Mouse (Mus musculus) liver, adult 2 months (tissue): ENCODE measurements at regions not wholly inside any gene's neighbourhood (a gene's known extent, or its start where the extent isn't known, plus 50 kb on each side); places are given as distances from the start of the nearest gene placed in this dataset.

Experiments
- DNase-seq: peaks from one replicate; pipeline ENCODE4 v3.0.0-alpha.2; 2011; ENCODE audit warnings: low read depth, low spot score; ENCODE audit errors: extremely low read depth
- H3K27ac ChIP-seq: fragments of 200-500 bp; replicated peaks from 2 replicates; pipeline ENCODE4 v1.5.1; 2012; ENCODE audit warnings: low read depth, mild to moderate bottlenecking, control low read depth, inconsistent platforms, low read length; ENCODE audit not compliant: insufficient read depth
- H3K27me3 ChIP-seq: fragments of 200-500 bp; 2 replicates; pipeline ENCODE4 v1.6.1; 2012; ENCODE audit warnings: mild to moderate bottlenecking, moderate library complexity, low read length, inconsistent platforms; ENCODE audit not compliant: control insufficient read depth, insufficient read depth
- H3K36me3 ChIP-seq: fragments of 200-500 bp; 2 replicates; pipeline ENCODE4 v1.6.1; 2012; ENCODE audit warnings: low read length, inconsistent platforms; ENCODE audit not compliant: control insufficient read depth, insufficient read depth
- H3K4me1 ChIP-seq: fragments of 200-500 bp; 2 replicates; pipeline ENCODE4 v1.6.1; 2011; ENCODE audit warnings: low read length; ENCODE audit not compliant: control insufficient read depth, insufficient read depth
- H3K4me3 ChIP-seq: fragments of 200-500 bp; 2 replicates; pipeline ENCODE4 v1.5.1; 2011; ENCODE audit warnings: low read depth, mild to moderate bottlenecking, control low read depth, low read length, moderate library complexity; ENCODE audit not compliant: insufficient read depth
- H3K79me2 ChIP-seq: fragments of 200-500 bp; 2 replicates; pipeline ENCODE4 v1.6.1; 2012; ENCODE audit warnings: inconsistent platforms, mild to moderate bottlenecking, low read length, moderate library complexity; ENCODE audit not compliant: control insufficient read depth, insufficient read depth
- H3K9ac ChIP-seq: fragments of 200-500 bp; 2 replicates; pipeline ENCODE4 v1.6.1; 2012; ENCODE audit warnings: low read depth, mild to moderate bottlenecking, control low read depth, inconsistent platforms, low read length
- CTCF ChIP-seq: fragments of 200-500 bp; IDR thresholded peaks from 2 replicates; pipeline ENCODE4 v1.5.1; 2011; ENCODE audit warnings: low read depth, low read length, control low read depth
- POLR2A ChIP-seq: fragments of 200-500 bp; IDR thresholded peaks from 2 replicates; pipeline ENCODE4 v1.6.1; 2011; ENCODE audit warnings: low read length, control low read depth; ENCODE audit not compliant: insufficient read depth; ENCODE audit errors: extremely low read depth
- WGBS: fragments of 180-500 bp; shearing (Covaris S2); methylation state at CpG from one replicate; pipeline ENCODE4 v1.1.7; 2018; 5-methylcytosine and 5-hydroxymethylcytosine counted together

GRCm38 (mm10) chr8:8802317-8802716 lies 112.0 kb upstream of the Arglu1 start:
- no peaks in the 10 kb centered on the region for H3K4me1 ChIP-seq
- WGBS = 73% methylated on average over 5 of the region's 5 CpGs
- H3K79me2 ChIP-seq = no peaks in the 10 kb centered on the region

GRCm38 (mm10) chr8:8801578-8801977 lies 111.3 kb upstream of the Arglu1 start:
- Histone ChIP-seq H3K27me3 (no peaks in the 10 kb centered on the region), H3K27ac (no peak overlapping the region), H3K79me2 (no peaks in the 10 kb centered on the region), H3K4me3 (no peak overlapping the region), H3K36me3 (no peaks in the 10 kb centered on the region), H3K9ac (no peak overlapping the region), H3K4me1 (no peaks in the 10 kb centered on the region)
- no peak for DNase-seq
- TF ChIP-seq POLR2A (no peak), CTCF (no peak)
- 27% methylated on average over 5 of the region's 5 CpGs for WGBS

More at GRCm38 (mm10) chr8:8802317-8802716, 112.0 kb upstream of the Arglu1 start:
- DNase-seq = no peak
- TF ChIP-seq CTCF (no peak), POLR2A (no peak)
- H3K27ac ChIP-seq = no peak overlapping the region
- H3K4me3 ChIP-seq = no peak overlapping the region
- no peaks in the 10 kb centered on the region for H3K36me3 ChIP-seq
- H3K27me3 ChIP-seq = no peaks in the 10 kb centered on the region
- no peak overlapping the region for H3K9ac ChIP-seq

- Histone ChIP-seq H3K27ac (no peak overlapping the region), H3K4me1 (no peaks in the 10 kb centered on the region), H3K9ac (no peak overlapping the region), H3K79me2 (no peaks in the 10 kb centered on the region), H3K27me3 (no peaks in the 10 kb centered on the region), H3K4me3 (no peak overlapping the region), H3K36me3 (no peaks in the 10 kb centered on the region)
- TF ChIP-seq POLR2A = no peak
- no peak for TF ChIP-seq CTCF
- 59% methylated on average over 3 of the region's 3 CpGs for WGBS
- no peak for DNase-seq
Measured at GRCm38 (mm10) chr8:8797521-8797920, 107.2 kb upstream of the Arglu1 start.

- 17% methylated on average over 9 of the region's 9 CpGs for WGBS
- Histone ChIP-seq H3K79me2 (no peaks in the 10 kb centered on the region), H3K27ac (no peak overlapping the region), H3K9ac (no peak overlapping the region), H3K4me1 (no peaks in the 10 kb centered on the region), H3K36me3 (no peaks in the 10 kb centered on the region), H3K27me3 (no peaks in the 10 kb centered on the region), H3K4me3 (no peak overlapping the region)
- DNase-seq = no peak
- TF ChIP-seq CTCF (no peak), POLR2A (no peak)
Measured at GRCm38 (mm10) chr8:8796951-8797350, 106.6 kb upstream of the Arglu1 start.

- no peak for TF ChIP-seq CTCF
- no peak for TF ChIP-seq POLR2A
- no peak for DNase-seq
- Histone ChIP-seq H3K9ac (no peak overlapping the region), H3K27ac (no peak overlapping the region), H3K36me3 (no peaks in the 10 kb centered on the region), H3K79me2 (no peaks in the 10 kb centered on the region), H3K27me3 (no peaks in the 10 kb centered on the region), H3K4me3 (no peak overlapping the region), H3K4me1 (no peaks in the 10 kb centered on the region)
- 76% methylated on average over 6 of the region's 6 CpGs for WGBS
Measured at GRCm38 (mm10) chr8:8794711-8795110, 104.4 kb upstream of the Arglu1 start.

GRCm38 (mm10) chr8:8779931-8780330 lies 89.6 kb upstream of the Arglu1 start:
- Histone ChIP-seq H3K4me1 (no peaks in the 10 kb centered on the region), H3K9ac (no peak overlapping the region), H3K79me2 (no peaks in the 10 kb centered on the region), H3K27me3 (no peaks in the 10 kb centered on the region), H3K27ac (no peak overlapping the region), H3K36me3 (no peaks in the 10 kb centered on the region), H3K4me3 (no peak overlapping the region)
- no peak for DNase-seq
- TF ChIP-seq CTCF = no peak
- TF ChIP-seq POLR2A = no peak
- 88% methylated on average over 15 of the region's 15 CpGs for WGBS
